Mouse (Mus musculus) spleen, postnatal 36 days (tissue): ENCODE data around the gene Olfr1367.

ENCODE experiments used
- DNase-seq, 2 experiments: peaks; one replicate each; pipeline ENCODE4 v3.0.0; 2022; ENCODE audit warnings: low spot score in 2 of 2, mixed read lengths in 1 of 2

Olfr1367 gene

DNA sequence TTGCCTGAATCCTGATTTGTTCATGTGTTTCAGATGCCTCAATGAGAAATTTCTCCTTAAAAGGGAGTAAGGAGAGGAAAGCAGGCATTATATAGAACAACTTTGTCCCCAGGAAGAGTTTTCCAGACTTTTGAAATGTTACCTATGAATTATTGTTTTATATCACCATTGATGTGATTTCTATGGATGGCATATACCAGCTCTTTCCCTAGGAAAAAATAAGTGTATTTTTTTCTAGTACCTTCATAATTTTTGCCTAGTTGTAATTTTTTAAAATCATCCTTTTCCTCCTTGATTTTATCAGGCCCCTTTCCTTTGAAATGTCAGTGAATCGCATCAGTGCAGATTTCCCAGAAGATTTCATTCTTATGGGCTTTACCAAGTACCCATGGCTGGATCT is at the start of gene Olfr1367:
Gene Olfr1367, plus strand, starts transcription at position 301 of the 400 bp plus-strand sequence.
- no peak for DNase-seq

DNA sequence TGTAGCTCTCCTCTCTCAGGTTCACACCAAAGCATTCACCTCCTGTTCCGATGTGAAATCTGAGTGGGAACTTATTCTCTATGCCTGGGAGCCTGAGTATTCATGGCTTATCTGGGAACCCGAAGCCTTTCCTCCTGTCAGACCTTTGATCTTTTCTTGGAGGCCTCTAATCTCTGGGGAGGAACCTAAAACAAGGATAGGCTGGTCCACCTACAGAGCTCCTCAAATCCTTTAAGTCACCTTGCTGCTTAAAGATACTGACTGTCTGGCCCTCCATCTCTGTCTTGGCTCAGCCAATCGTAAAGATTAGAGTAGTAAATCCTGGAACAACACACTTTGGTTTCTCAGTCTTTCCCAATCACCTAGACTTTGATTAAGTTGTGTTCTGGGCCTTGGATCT is 48.2 kb upstream of the Olfr1367 start:
- no peak for DNase-seq

DNA sequence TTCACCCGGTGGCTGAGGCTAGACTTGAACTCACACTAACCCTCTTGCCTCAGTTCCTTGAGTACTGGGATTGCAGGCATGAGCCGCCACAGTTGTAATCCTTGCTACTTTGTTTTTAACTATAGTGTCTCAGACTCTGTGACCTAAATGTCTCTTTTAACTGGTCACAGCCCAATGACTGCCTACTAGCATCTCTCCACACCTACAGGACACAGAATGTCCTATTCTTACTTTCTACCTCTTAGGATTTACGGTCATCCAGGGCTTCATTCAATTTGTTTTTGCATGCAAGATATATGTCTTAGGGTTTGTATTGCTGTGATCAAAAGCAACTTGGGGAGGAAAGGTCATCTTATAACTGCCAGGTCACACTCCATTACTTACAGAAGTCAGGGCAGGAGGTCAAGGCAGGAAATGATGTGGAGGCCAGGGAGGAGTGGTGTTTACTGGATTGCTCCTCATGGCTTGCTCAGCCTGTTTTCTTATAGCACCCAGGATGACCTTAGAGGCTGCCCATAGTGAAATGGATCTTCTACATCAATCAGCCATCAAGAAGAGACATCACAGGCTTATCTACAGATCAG is 42.1 kb upstream of the Olfr1367 start:
- DNase-seq, result no peak

DNA sequence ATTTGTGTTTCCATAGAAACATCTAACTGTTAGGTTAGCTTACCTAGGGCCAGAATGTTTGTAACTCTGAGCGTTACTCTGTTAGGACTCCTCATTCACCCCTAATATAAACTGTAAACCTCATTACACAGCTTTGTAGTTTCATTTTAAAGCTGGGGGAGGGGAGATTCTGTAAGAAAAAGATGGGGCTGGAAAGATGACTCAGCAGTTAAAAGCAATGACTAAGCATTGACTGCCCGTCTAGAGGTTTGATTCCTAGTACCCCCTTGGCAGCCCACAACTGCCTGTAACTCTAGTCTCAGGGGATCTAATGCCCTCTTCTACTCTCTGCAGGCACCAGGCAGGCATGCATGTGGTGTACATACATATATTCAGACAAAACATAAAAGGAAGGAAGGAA is 36.9 kb upstream of the Olfr1367 start:
- no peak for DNase-seq

DNA sequence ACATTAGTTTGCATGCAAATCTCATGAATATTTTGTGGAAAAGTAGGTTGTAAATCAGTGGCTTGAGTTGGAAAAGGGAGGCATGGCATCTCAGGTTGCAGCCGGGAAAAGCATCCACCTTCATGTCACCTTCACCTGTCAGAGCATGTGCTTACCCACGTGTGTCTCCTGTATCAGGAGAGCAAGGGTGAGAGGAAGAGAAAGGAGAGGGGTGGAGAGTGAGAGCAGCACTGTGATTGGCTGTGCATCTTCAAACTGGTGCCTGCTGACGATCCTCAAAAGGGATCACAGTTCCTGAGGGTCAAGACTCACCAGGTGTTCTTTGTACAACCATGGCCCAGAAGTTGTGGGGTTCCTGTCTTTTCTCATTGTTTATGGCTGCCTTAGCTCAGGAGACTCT is 34.8 kb upstream of the Olfr1367 start, which contains the start of gene Gpx6:
Gene Gpx6, plus strand, starts transcription at position 200 of the 400 bp plus-strand sequence.
- no peak for DNase-seq

DNA sequence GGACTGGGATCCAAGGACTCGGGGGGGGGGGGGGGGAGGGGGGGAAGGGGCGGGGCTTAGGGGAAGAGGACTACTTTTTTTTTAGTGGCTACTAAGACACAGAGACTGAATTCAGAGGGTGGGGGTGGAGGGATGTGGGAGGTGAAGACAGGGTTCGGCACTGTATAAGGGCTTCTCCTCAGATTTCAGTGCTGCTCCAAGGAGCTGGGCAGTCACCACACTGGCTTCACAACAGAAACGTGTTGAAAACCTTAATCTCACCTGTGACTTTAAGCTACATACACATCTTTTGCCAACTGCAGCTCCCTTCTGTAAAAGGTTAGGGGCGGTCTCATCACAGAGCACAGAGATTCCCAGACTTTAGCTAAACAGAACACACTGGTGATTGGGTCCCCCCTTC is 33.9 kb upstream of the Olfr1367 start:
- no peak for DNase-seq

DNA sequence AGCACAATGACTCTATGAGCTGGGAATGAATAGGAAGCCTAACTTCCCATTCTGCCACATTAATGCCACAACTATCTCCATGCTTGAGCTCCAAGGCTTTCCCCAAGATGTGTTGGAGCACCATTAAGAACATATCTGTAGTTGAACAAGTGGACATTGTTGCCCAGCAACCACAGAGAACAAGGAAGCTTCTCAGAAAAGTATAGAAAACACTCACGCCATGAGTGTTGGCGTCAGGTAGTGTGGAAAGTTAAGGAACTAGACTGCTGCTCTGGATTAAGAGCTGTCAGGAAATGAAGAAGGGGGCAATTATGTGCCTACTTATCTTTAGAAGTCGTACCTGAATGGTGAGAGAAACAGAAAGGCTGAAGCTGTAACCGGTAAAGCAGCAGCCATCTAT is 32.8 kb upstream of the Olfr1367 start:
- DNase-seq, result no peak

DNA sequence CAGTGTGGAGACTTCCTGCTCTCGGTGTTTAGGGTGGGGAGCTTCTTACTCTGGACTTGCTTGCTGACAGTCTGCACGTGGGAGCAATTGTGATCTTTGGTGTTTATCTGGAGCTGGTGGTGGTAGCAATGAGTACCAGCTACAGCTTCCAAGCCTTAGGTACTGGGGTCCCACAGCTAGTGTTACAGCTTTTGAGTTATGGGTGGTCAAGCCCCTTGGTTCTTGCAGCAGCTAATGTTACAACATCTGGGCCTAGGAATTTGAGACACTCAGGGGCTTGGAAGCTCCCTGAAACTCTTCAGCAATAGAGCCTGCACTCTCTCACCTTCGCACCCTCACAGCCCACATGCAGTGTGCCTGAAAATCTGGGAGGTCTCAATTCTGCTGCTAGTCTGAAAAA is 26.4 kb upstream of the Olfr1367 start:
- DNase-seq, result no peak

DNA sequence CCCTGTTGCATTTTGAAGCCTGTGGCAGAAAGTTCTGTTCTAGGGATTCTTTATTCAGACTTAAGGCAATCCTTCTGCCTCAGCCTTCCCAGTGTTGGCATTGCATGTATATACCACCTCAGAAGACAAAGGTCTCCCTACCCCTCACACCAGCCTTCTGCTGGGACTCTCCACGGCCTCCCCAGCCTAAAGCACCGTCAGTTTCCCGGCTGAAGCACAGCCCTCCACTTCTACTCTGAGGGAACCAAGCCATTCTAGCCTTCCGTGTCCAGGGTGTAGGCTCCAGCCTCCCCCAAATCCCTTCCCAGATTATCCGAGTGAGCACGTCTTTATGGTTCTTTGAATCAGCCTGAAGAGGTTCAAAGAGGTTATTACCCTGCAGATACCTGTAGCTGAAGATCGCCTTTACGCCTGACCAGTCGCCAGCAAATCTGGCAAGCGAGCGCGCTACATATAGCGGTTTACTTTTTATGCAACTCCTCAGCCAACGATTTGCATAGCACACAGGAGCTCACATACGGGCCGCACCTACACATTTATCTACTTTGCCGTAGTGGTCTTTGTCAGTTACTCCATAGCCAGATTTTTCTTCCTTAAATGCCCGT is 24.7 kb upstream of the Olfr1367 start:
- DNase-seq, result no peak

DNA sequence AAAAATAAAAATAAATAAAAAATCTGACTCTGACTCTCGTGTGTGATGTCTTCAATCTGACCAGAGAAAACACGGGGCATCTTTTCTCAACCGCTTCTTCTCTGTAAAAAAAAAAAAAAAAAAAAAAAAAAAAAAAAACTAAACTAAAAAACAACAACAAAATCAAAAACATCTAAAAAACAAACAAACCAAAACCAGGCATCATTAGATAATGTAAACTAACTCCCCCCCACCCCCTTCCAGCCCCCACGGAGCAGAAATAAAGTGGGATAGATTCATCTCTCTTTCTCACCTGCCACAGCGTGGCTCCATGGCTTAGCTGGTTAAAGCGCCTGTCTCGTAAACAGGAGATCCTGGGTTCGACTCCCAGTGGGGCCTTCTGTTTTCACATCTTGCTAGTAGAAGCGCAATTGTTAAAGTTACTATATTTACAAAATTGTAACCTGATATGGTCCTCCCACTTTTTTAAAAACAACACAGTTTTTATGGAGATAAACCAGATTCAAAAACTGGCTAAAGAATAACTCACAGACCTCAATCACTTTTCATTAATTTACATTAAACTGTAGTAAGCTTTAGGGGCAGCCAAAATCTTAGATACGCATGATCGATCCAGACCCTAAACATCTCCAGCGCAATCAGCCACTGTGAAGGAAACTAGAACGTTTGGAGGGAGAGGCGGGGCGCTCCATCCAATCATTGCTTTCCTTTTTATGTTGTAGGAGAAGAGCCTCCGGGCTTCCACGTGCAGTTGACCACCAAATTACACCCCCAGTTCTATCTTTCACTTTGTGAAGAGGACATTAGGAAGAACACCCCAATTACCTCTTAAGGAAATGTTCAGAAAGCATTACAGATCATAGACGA is 24.0 kb upstream of the Olfr1367 start:
- no peak for DNase-seq

DNA sequence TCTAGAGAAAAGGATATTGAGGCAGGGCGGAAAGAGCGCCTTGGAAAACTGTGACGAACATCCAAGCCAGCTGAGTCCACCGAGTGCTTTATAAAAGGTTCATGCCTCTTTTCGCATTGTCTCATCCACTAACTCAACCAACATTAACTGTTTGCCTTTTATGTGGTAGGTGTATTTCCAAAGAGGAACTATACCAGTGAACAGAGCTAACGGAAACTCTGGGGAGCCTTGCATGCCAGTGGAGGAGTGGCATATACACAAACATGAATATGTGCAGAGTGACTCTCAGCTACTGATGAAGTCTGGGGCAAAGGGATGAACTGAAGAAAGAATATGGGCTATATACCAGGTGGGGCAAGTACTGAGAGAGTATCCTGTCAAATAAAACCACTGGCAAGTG is 23.3 kb upstream of the Olfr1367 start:
- DNase-seq, result no peak

DNA sequence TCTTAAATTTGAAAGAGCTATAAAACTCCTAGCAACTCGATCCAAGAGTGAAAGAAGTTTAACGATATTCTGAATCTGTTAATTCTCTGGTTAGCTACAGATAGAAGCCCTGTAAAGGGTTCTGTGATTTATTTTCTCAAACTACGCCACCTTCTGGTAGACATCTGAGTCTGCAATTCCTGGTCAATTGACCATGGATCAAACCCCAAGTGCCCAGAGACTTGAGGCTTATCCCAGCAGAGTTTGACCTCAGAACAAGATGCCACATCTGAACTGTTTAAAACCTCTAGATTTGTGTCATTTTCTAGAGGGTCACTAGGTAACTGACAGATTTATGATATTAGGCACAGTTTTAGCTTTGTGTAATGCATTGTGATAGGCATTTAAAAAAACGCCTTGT is 20.5 kb upstream of the Olfr1367 start:
- DNase-seq, result no peak

DNA sequence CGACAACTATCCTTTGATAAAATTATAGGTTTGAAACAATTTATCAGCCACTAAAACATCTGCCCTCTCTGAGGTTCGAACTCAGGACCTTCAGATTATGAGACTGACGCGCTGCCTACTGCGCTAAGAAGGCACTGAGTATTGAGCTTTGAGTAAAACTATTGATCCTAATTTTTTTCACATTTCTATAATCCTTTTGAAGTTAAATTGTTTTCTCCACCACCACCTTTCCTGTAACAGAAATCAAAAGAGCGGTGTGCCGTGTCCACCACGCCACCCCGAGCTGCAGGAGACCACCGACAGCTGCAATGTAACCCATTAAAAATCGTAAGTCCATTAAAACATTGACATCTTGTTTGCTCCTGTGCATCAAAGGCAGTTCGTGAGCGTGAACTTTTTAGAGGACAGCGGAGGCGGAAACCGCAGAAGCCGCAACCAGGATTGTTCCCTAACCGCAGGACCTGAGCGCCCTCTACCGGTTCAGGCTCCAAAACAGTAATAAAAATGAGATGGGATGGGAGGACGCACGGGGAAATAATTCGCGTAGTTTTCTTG is 20.0 kb upstream of the Olfr1367 start:
- DNase-seq, result peak; percentile 13 to 24

DNA sequence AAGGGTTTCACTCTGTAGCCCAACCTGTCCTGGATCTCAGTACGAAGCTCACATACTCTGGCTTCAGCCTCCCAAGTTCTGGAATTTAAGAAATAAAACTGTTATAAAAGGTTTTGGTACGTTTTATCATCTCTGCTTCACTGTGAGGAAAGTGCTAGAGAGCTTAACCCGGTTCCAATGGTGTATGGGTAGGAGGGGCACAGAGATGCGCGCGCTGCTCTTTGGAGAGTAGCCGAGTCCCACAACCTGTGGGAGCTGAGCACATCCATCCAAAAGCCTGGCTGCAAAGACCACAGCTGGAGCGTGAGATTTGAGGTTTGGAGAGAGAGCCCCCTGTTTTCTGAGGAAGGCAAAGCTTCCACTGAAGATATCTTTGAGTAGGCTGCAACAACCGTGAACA is 19.3 kb upstream of the Olfr1367 start:
- no peak for DNase-seq

DNA sequence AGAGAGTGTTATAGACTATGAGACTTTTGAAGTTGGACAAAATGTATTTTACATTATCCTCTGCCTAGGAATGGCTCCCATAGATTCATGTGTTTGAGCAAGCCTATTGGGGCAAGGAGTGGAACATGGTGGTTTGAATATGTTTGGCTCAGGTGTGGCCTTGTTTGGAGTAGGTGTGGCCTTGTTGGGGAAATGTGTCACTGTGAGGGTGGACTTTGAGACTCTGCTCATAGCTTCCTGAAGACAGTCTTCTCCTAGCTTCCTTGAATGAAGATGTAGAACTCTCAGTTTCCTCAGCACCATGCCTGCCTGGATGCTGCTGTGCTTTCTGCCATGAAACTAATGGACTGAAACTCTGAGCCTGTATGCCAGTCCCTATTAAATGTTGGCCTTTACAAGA is 3.9 kb downstream of the Olfr1367 start:
- no peak for DNase-seq

DNA sequence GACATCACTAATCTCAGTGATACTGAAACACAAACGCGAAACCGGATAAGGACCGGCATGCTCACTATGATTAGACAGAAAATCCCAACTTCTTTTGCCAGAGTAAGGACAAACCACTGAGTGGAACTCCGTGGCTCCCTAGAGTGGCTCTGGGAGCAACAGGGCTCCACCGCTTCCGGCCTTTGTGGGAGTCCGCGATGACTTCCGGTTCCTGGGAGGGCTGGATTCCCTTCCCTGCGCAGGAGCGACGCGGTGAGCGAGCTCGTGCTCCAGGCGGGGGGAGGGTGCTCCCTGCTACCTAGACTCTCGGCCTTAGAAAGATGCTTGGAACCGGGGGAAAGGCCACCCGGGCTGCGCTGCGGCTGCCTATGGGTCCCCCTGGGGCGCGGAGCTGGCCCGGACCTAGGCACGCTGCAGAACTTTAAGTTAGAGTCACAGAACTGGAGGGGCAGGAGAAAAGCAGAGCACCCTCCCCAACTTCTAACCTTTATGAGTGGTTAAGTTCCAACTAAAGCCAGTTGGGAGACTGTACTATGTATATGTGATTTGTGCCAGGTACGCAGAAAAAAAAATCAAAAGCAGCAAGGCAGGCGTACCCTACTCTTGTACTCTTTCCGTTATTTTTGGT is 16.0 kb downstream of the Olfr1367 start, which contains the start of gene Zscan12:
Gene Zscan12, plus strand, starts transcription at position 200 of the 628 bp plus-strand sequence.
- DNase-seq, result peak; percentile 76 to 78

DNA sequence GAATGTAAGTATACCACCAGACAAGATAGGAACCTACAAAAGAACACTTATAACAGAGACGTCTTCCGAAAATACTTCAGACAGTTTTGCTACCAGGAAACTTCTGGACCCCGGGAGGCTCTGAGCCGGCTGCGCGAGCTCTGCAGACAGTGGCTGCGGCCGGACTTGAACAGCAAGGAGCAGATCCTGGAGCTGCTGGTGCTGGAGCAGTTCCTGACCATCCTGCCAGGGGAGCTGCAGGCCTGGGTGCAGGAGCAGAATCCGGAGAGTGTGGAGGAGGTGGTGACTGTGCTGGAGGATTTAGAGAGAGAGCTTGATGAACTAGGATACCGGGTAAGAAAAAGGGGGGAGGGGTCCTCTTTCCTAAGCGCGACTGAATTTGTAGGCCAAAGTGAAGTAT is 17.0 kb downstream of the Olfr1367 start:
- DNase-seq, result no peak

DNA sequence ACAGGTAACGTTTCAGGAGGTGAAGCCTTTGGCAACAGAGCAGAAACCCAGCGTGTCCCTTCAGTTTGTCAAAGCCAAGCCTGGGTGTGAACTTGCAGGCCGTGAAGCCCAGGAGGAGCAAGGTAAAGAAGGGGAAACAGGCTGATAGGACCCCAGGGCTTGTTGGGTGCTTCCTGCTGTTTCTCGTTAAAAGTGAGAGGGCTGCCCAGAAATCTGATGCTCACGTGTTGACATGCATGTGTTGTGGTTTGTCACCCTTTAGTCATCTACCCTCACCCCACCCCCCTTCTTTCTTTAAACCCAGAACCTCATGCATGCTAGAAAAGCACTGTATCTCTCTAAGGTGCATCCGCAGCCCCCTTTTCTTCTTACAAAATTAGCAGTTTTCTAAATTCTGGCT is 19.9 kb downstream of the Olfr1367 start:
- DNase-seq, result peak; percentile 1 to 4

DNA sequence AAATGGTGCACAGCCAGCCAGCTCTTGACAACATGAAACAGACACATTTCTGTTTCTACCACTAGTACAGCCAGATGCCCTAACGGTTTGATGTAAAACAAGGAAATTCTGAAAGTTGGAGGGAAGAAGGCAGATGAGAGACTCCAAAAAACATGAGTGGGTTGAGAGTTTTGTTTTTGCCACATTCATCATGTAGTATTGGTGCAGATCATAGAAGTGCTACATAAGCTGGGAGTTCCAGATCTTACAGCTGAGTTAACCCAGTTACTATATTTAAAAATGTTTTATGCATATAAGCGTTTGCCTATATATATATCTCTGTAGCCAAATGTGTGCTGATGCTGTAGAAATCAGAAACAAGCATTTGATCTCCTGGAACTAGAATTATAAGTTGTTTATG is 26.0 kb downstream of the Olfr1367 start:
- no peak for DNase-seq

DNA sequence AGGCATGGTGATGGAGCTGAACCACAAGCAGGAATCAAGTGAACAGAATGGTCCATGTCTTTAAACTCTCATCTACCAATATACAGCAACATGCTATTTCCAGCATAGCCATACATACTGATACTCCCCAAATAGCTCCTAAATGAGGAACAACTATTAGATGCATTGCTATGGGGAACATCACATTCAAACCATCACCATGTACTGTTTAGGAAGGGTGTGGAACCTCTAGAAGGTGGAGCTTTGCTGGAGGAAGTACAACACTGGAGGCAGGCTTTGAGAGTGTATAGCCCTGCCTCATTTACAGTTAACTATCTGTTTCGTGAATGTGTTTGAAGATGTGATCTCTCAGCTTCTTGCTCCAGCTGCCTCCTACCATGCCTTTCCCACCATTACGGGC is 31.1 kb downstream of the Olfr1367 start:
- no peak for DNase-seq

DNA sequence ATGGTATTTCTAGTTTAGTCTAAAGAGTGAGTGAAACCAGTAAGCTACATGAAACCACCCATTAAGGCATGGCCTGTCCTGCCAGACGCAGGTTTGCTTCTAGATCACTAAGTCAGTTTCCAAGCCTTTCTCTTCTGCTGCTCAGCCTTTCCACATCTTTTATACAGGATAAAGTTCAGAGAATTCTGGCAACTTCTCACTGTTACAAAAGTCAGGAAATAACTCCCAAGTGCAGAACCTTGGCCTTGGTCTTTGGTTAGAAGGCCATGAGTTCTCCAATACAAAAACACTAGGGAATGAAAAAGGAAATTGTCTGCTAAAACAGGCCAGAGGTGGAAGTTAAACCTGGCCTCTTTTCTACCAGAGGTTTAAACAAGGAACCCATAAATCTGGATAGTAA is 48.5 kb downstream of the Olfr1367 start:
- DNase-seq, result no peak

DNA sequence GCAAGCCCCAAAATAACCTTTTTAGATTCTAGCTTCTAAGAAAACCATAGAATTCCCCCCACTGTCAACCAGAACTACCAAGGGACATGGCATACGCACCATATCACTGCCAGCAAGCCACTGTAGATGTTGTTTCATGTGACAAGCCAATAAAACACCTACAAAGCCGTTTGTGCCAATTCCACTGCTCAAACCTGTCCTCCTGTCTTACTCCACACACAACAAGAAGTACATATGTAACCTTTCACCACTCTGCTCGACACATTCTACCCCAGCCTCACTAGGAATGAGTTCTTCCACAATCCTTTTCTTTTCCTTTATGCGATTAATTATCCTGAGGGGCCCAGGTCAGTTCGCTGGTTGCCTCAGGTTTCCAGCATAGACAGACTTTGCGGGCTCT is 48.9 kb downstream of the Olfr1367 start:
- no peak for DNase-seq
